11 mouse cellular contexts compared by ENCODE assay signal in genomic region chr15:82984097-82984496, GRCm38 (mm10). TPM values are rescaled to one million over a fixed set of nuclear protein-coding genes. Genes with fewer than 3 reads are reported as not detected.
DNase-seq lines count a peak whose midpoint lies in the region; ATAC-seq and TF ChIP-seq lines count a peak whose summit lies in the region.
"Had no signal": no experiment of that assay in that cellular context is flagged by ENCODE, and none has a peak within 500 bp of the region (broad histone marks: within the 10 kb centered on the region; RNA-seq: fewer than 3 reads in every experiment).

No protein-coding gene starts in this region.

- no peak overlapping the region for H3K4me2 ChIP-seq in heart, embryonic 13.5 days
- H3K4me2 ChIP-seq in embryonic facial prominence, embryonic 15.5 days (replicated peaks), result no peak overlapping the region
- H3K4me2 ChIP-seq in hindbrain, postnatal 0 days (ENCODE audit: low read depth, low read length), result peak overlapping the region; percentile 53; the same call in 1 of the 2 replicates
- peak overlapping the region; percentile 52 for H3K4me2 ChIP-seq in midbrain, postnatal 0 days (ENCODE audit: low read depth, low read length, poor library complexity, severe bottlenecking)

- no peaks in the 10 kb centered on the region for H3K79me2 ChIP-seq in heart, adult 2 months (replicated peaks; ENCODE audit: control insufficient read depth, insufficient read depth, low read length)

- H3K4me3 ChIP-seq in heart, embryonic 13.5 days, result no peak overlapping the region
- H3K4me3 ChIP-seq in heart, adult 2 months, result no peak overlapping the region
- H3K4me3 ChIP-seq in embryonic facial prominence, embryonic 15.5 days (replicated peaks), result no peak overlapping the region
- no peak overlapping the region for H3K4me3 ChIP-seq in hindbrain, postnatal 0 days (ENCODE audit: low read length)
- peak overlapping the region; percentile 2; the same call in 1 of the 2 replicates for H3K4me3 ChIP-seq in midbrain, postnatal 0 days (ENCODE audit: low read depth, low read length)
- H3K4me3 ChIP-seq: heart, embryonic 10.5 days; lung, embryonic 15.5 days had no signal

- H3K27ac ChIP-seq in heart, embryonic 13.5 days (replicated peaks), result no peak overlapping the region
- H3K27ac ChIP-seq in heart, adult 2 months, result no peak overlapping the region
- peak overlapping the region; percentile 77 for H3K27ac ChIP-seq in embryonic facial prominence, embryonic 15.5 days (replicated peaks)
- H3K27ac ChIP-seq in hindbrain, postnatal 0 days, result no peak overlapping the region
- peak overlapping the region; percentile 81 for H3K27ac ChIP-seq in midbrain, postnatal 0 days (ENCODE audit: low read depth, low read length)

- no peak for DNase-seq in heart, adult 2 months
- no peak for DNase-seq in hindbrain, postnatal 0 days (ENCODE audit: low spot score)
- no peak for DNase-seq in midbrain, postnatal 0 days (ENCODE audit: low spot score)
- DNase-seq in gastrocnemius, postnatal 14 days, result no peak
- DNase-seq in spleen, postnatal 14 days (ENCODE audit: low spot score in 2 of 2), result no peak
- DNase-seq: thymus, adult 2 months had no signal

- no peak for TF ChIP-seq EP300 in heart, adult 2 months (IDR thresholded peaks at IDR 0.05; ENCODE audit: insufficient read depth, low read depth, low read length)

- WGBS in heart, embryonic 13.5 days, result 58% methylated on average over 4 of the region's 4 CpGs
- WGBS in heart, adult 2 months, result 50% methylated on average over 4 of the region's 4 CpGs
- 25% methylated on average over 4 of the region's 4 CpGs for WGBS in embryonic facial prominence, embryonic 15.5 days
- 10% methylated on average over 4 of the region's 4 CpGs for WGBS in hindbrain, postnatal 0 days
- 9% methylated on average over 4 of the region's 4 CpGs for WGBS in midbrain, postnatal 0 days

- no peak for TF ChIP-seq POLR2A in heart, adult 2 months (IDR thresholded peaks at IDR 0.05; ENCODE audit: insufficient read depth, low read depth, low read length)

- no peak for TF ChIP-seq CTCF in heart, adult 2 months (IDR thresholded peaks at IDR 0.05)
- TF ChIP-seq CTCF in hindbrain, postnatal 0 days (IDR thresholded peaks at IDR 0.05; ENCODE audit: low read depth), result no peak
- no peak for TF ChIP-seq CTCF in midbrain, postnatal 0 days (IDR thresholded peaks at IDR 0.05)

- H3K9me3 ChIP-seq in heart, embryonic 13.5 days, result no peaks in the 10 kb centered on the region
- H3K9me3 ChIP-seq in embryonic facial prominence, embryonic 15.5 days (replicated peaks), result no peaks in the 10 kb centered on the region
- H3K9me3 ChIP-seq in hindbrain, postnatal 0 days (ENCODE audit: low read length), result no peaks in the 10 kb centered on the region
- no peaks in the 10 kb centered on the region for H3K9me3 ChIP-seq in midbrain, postnatal 0 days (ENCODE audit: low read length)
- H3K9me3 ChIP-seq: heart, embryonic 10.5 days; lung, embryonic 15.5 days had no signal

- ATAC-seq in heart, embryonic 13.5 days (ENCODE audit: extremely low read depth, insufficient number of reproducible peaks, low FRiP score, low TSS enrichment), result no peak
- no peak for ATAC-seq in embryonic facial prominence, embryonic 15.5 days (ENCODE audit: insufficient number of reproducible peaks, low FRiP score, low TSS enrichment, low read depth)
- no peak for ATAC-seq in hindbrain, postnatal 0 days
- no peak for ATAC-seq in midbrain, postnatal 0 days (ENCODE audit: low FRiP score)
- ATAC-seq in monocyte, adult 5-6 weeks (replicated peaks; ENCODE audit: insufficient number of reproducible peaks, low FRiP score, low TSS enrichment, poor library complexity, severe bottlenecking), result no peak

- H3K4me1 ChIP-seq in heart, embryonic 13.5 days, result peaks cover 54% of the 10 kb centered on the region
- no peaks in the 10 kb centered on the region for H3K4me1 ChIP-seq in heart, adult 2 months (ENCODE audit: control insufficient read depth, insufficient read depth, low read length)
- H3K4me1 ChIP-seq in embryonic facial prominence, embryonic 15.5 days, result peaks cover 65% of the 10 kb centered on the region
- H3K4me1 ChIP-seq in hindbrain, postnatal 0 days (ENCODE audit: insufficient read depth, low read length), result peaks cover 45% of the 10 kb centered on the region
- H3K4me1 ChIP-seq in midbrain, postnatal 0 days (ENCODE audit: insufficient read depth, low read length), result peaks cover 32% of the 10 kb centered on the region; the same call in 1 of the 2 replicates

- H3K36me3 ChIP-seq in heart, embryonic 13.5 days, result no peaks in the 10 kb centered on the region
- H3K36me3 ChIP-seq in heart, adult 2 months (ENCODE audit: control insufficient read depth, insufficient read depth, low read length), result no peaks in the 10 kb centered on the region
- no peaks in the 10 kb centered on the region for H3K36me3 ChIP-seq in embryonic facial prominence, embryonic 15.5 days
- H3K36me3 ChIP-seq in hindbrain, postnatal 0 days (ENCODE audit: insufficient read depth, low read length), result no peaks in the 10 kb centered on the region
- no peaks in the 10 kb centered on the region for H3K36me3 ChIP-seq in midbrain, postnatal 0 days (ENCODE audit: insufficient read depth, low read length)
- H3K36me3 ChIP-seq: heart, embryonic 10.5 days; lung, embryonic 15.5 days had no signal

- peaks cover 59% of the 10 kb centered on the region for H3K27me3 ChIP-seq in heart, embryonic 13.5 days (replicated peaks)
- H3K27me3 ChIP-seq in heart, adult 2 months (ENCODE audit: control insufficient read depth, insufficient read depth, low read length), result peaks cover 5% of the 10 kb centered on the region; the same call in 1 of the 2 replicates
- peaks cover 7% of the 10 kb centered on the region for H3K27me3 ChIP-seq in embryonic facial prominence, embryonic 15.5 days
- H3K27me3 ChIP-seq in hindbrain, postnatal 0 days (ENCODE audit: insufficient read depth, low read length), result peaks cover 10% of the 10 kb centered on the region; the same call in 1 of the 2 replicates
- no peaks in the 10 kb centered on the region; the same call in 1 of the 2 replicates for H3K27me3 ChIP-seq in midbrain, postnatal 0 days (ENCODE audit: insufficient read depth, low read length)

- intact Hi-C loops in heart, adult 2 months (cut with DNase I), result no loop called here
- intact Hi-C loops in gastrocnemius, postnatal 14 days (cut with DNase I; ENCODE audit: low total_unique reads), result no loop called here

- 0 out of 2 replicates have a peak overlapping the region, but pooled peaks have one; percentile 14 for H3K9ac ChIP-seq in heart, embryonic 13.5 days
- H3K9ac ChIP-seq in heart, adult 2 months (ENCODE audit: low read depth, low read length), result no peak overlapping the region
- H3K9ac ChIP-seq in embryonic facial prominence, embryonic 15.5 days, result no peak overlapping the region
- no peak overlapping the region for H3K9ac ChIP-seq in hindbrain, postnatal 0 days (replicated peaks; ENCODE audit: low read length)
- no peak overlapping the region for H3K9ac ChIP-seq in midbrain, postnatal 0 days (replicated peaks; ENCODE audit: low read length, poor library complexity, severe bottlenecking)
- H3K9ac ChIP-seq: lung, embryonic 15.5 days had no signal

RNA-seq across cellular contexts. Expression of gene Tcf20, which starts 3.6 kb away (rescaled TPM):
- 4.6 and 4.8 TPM in 2 replicates for polyA plus RNA-seq in heart, embryonic 13.5 days (2015; fragmentation: Nextera tagmentation; extraction: Ambion mirVana)
- total RNA-seq in heart, adult 2 months (2021), result 10 to 100 TPM; 60.1 to 60.8 TPM
- 6.6 and 9.5 TPM in 2 replicates for polyA plus RNA-seq in heart, adult 2 months (2012; rRNA removed)
- 10.5 and 11.1 TPM in 2 replicates for polyA plus RNA-seq in embryonic facial prominence, embryonic 15.5 days (2015; fragmentation: Nextera tagmentation; extraction: Ambion mirVana)
- 89.2 and 98.3 TPM in 2 replicates for total RNA-seq in hindbrain, postnatal 0 days (2014; rRNA removed)
- polyA plus RNA-seq in hindbrain, postnatal 0 days (2015; fragmentation: Nextera tagmentation; extraction: Ambion mirVana), result 8.6 and 8.8 TPM in 2 replicates
- total RNA-seq in midbrain, postnatal 0 days (2014; rRNA removed), result 125 and 131 TPM in 2 replicates
- 10.6 and 11.8 TPM in 2 replicates for polyA plus RNA-seq in midbrain, postnatal 0 days (2015; fragmentation: Nextera tagmentation; extraction: Ambion mirVana)
- 77.4 to 104 TPM (median 81.3 TPM) in 3 replicates for total RNA-seq in monocyte, adult 5-6 weeks (2017)
- 10 to 100 TPM; 21.9 to 26.0 TPM for total RNA-seq in gastrocnemius, postnatal 14 days (2021)

RNA-seq across cellular contexts. Expression of gene Nfam1, which starts 49.0 kb away (rescaled TPM):
- polyA plus RNA-seq in heart, embryonic 13.5 days (2015; fragmentation: Nextera tagmentation; extraction: Ambion mirVana), result 2.0 and 2.1 TPM in 2 replicates
- 1 to 10 TPM; 2.4 to 2.6 TPM for total RNA-seq in heart, adult 2 months (2021)
- polyA plus RNA-seq in heart, adult 2 months (2012; rRNA removed), result 3.1 and 3.9 TPM in 2 replicates
- polyA plus RNA-seq in embryonic facial prominence, embryonic 15.5 days (2015; fragmentation: Nextera tagmentation; extraction: Ambion mirVana), result 5.2 and 6.1 TPM in 2 replicates
- 1.7 and 3.3 TPM in 2 replicates for total RNA-seq in hindbrain, postnatal 0 days (2014; rRNA removed)
- 1.7 and 1.8 TPM in 2 replicates for polyA plus RNA-seq in hindbrain, postnatal 0 days (2015; fragmentation: Nextera tagmentation; extraction: Ambion mirVana)
- total RNA-seq in midbrain, postnatal 0 days (2014; rRNA removed), result 3.3 and 4.1 TPM in 2 replicates
- polyA plus RNA-seq in midbrain, postnatal 0 days (2015; fragmentation: Nextera tagmentation; extraction: Ambion mirVana), result 1.9 and 2.6 TPM in 2 replicates
- total RNA-seq in monocyte, adult 5-6 weeks (2017), result 156 to 182 TPM (median 181 TPM) in 3 replicates
- 1 to 10 TPM; 1.0 to 1.4 TPM for total RNA-seq in gastrocnemius, postnatal 14 days (2021)

Comparison
In these comparisons a context has a peak if more than half of its experiments do, and no peak if none do; other contexts are left out.
1. H3K27ac ChIP-seq: peak in embryonic facial prominence, embryonic 15.5 days (single experiment) and midbrain, postnatal 0 days (single experiment); none in heart, embryonic 13.5 days (single experiment), heart, adult 2 months (single experiment) and hindbrain, postnatal 0 days (single experiment).
2. H3K4me2 ChIP-seq: peak in hindbrain, postnatal 0 days (single experiment) and midbrain, postnatal 0 days (single experiment); none in heart, embryonic 13.5 days (single experiment) and embryonic facial prominence, embryonic 15.5 days (single experiment).
3. RNA of gene Nfam1, which starts 49.0 kb away (total RNA-seq): 156 to 182 TPM in monocyte, adult 5-6 weeks; 3.3 to 4.1 TPM in midbrain, postnatal 0 days, 1.7 to 3.3 TPM in hindbrain, postnatal 0 days, 2.4 to 2.6 TPM in heart, adult 2 months and 1.0 to 1.4 TPM in gastrocnemius, postnatal 14 days; every median in the first group is over 10 times any median in the second.